Mouse (Mus musculus) intestine, embryonic 14.5 days (tissue): Measurements from ENCODE around the gene Vmn1r192. TPM values are rescaled to one million over a fixed set of nuclear protein-coding genes. Genes with fewer than 3 reads are reported as not detected.
"Not testable (repeated sequence)": the region's sequence is repeated elsewhere in the genome, so short reads cannot be mapped to it uniquely, and the experiment has no call there.

Source experiments
- ATAC-seq: fragments of 200-750 bp; cut with Nextera tagmentation; replicated peaks from 2 replicates; pipeline ENCODE4 v1.8.0; 2017; ENCODE audit warnings: low read depth, moderate number of reproducible peaks, moderate TSS enrichment, moderate library complexity; ENCODE audit not compliant: low FRiP score, low TSS enrichment
- DNase-seq: peaks from one replicate; pipeline ENCODE4 v3.0.0-alpha.2; 2018; ENCODE audit warnings: low spot score
- H3K27ac ChIP-seq: fragments of 300-500 bp; sonication (generic); 2 replicates; pipeline ENCODE4 v1.5.1; 2014; ENCODE audit warnings: low read depth, mild to moderate bottlenecking, control low read depth
- H3K27me3 ChIP-seq: fragments of 300-500 bp; sonication (generic); replicated peaks from 2 replicates; pipeline ENCODE4 v1.6.1; 2014; ENCODE audit warnings: low read length, control low read depth; ENCODE audit not compliant: control insufficient read depth, insufficient read depth
- H3K36me3 ChIP-seq: fragments of 300-500 bp; sonication (generic); 2 replicates; pipeline ENCODE4 v1.6.1; 2014; ENCODE audit warnings: low read length, control low read depth; ENCODE audit not compliant: control insufficient read depth, insufficient read depth
- H3K4me1 ChIP-seq: fragments of 300-500 bp; sonication (generic); replicated peaks from 2 replicates; pipeline ENCODE4 v1.6.1; 2014; ENCODE audit warnings: low read length, control low read depth, mixed read lengths; ENCODE audit not compliant: control insufficient read depth, insufficient read depth
- H3K4me2 ChIP-seq: fragments of 300-500 bp; sonication (generic); 2 replicates; pipeline ENCODE4 v1.6.1; 2014; ENCODE audit warnings: low read length
- H3K4me3 ChIP-seq: fragments of 300-500 bp; sonication (generic); 2 replicates; pipeline ENCODE4 v1.5.1; 2014; ENCODE audit warnings: low read depth, low read length, control low read depth, mixed read lengths
- H3K9ac ChIP-seq: fragments of 300-500 bp; sonication (generic); 2 replicates; pipeline ENCODE4 v1.6.1; 2014; ENCODE audit warnings: mild to moderate bottlenecking, low read length
- H3K9me3 ChIP-seq: fragments of 300-500 bp; sonication (generic); 2 replicates; pipeline ENCODE4 v1.6.1; 2016; ENCODE audit warnings: low read length, control low read depth; ENCODE audit not compliant: control insufficient read depth
- whole genome bisulfite sequencing: fragments of 180-500 bp; shearing (Covaris S2); extraction: QIAGEN DNeasy Blood & Tissue Kit; methylation state at CpG from one replicate; pipeline ENCODE4 v1.1.7; 2014; 5-methylcytosine and 5-hydroxymethylcytosine counted together
- polyA plus RNA-seq: library from polyadenylated mRNA; unstranded; fragments of >200 nt; fragmentation: Nextera tagmentation; extraction: Ambion mirVana; gene quantifications from 2 replicates; pipeline ENCODE4 v1.2.1, GENCODE M21; 2014

Gene Vmn1r192
- polyA plus RNA-seq, result not detected in 2 replicates

GRCm38 (mm10) chr13:22191041-22191440 is at the start of gene Vmn1r192:
Gene Vmn1r192 (minus strand): TSS chr13:22191141.
- Histone ChIP-seq H3K4me1 (no peaks in the 10 kb centered on the region), H3K9me3 (no peaks in the 10 kb centered on the region), H3K9ac (no peak within 1 kb of the TSS), H3K36me3 (no peaks in the 10 kb centered on the region), H3K27ac (no peak within 1 kb of the TSS), H3K27me3 (no peaks in the 10 kb centered on the region), H3K4me3 (no peak within 1 kb of the TSS), H3K4me2 (no peak within 1 kb of the TSS)
- no peak for DNase-seq
- ATAC-seq, result no peak

GRCm38 (mm10) chr13:22223060-22223459 is 32.1 kb upstream of the Vmn1r192 start, which contains the start of gene Vmn1r193:
Gene Vmn1r193 (minus strand): TSS chr13:22223160.
- DNase-seq, H3K27ac ChIP-seq, H3K36me3 ChIP-seq, H3K9ac ChIP-seq, H3K4me1 ChIP-seq, H3K27me3 ChIP-seq, ATAC-seq, H3K4me3 ChIP-seq, H3K4me2 ChIP-seq, H3K9me3 ChIP-seq: not testable (repeated sequence)
- 75% methylated on average over 1 of the region's 1 CpGs for WGBS

DNA sequence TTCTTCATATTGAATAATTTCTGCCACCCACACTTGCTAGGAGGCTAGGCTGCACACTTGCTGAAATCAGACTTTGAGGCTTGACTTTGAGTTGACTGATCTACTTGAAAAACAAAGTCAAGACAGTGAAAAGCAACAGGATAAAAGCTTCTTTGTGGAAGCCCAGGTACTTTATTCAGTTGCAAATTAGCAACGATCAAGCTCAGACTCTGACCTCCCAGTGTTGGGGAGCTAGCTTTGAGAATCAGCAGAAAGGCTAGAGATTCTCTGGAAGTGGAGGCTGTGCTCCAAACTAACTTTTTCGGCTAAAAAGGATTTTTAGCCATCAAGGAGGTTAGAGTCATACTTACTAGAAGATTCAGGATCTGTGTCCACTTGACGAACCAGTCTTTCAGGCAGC is 1.8 kb upstream of the Vmn1r192 start:
- not testable (repeated sequence) for DNase-seq
- WGBS, result 76% methylated on average over 3 of the region's 3 CpGs

GRCm38 (mm10) chr13:22190385-22190784 is 556 bp downstream of the Vmn1r192 start:
- no peak overlapping the region for H3K4me2 ChIP-seq
- no peak for ATAC-seq

More for the DNA sequence above, 1.8 kb upstream of the Vmn1r192 start:
- H3K4me1 ChIP-seq, H3K4me3 ChIP-seq, H3K36me3 ChIP-seq, H3K27ac ChIP-seq, ATAC-seq, H3K27me3 ChIP-seq, H3K9me3 ChIP-seq, H3K9ac ChIP-seq, H3K4me2 ChIP-seq: not testable (repeated sequence)

GRCm38 (mm10) chr13:22189313-22189712 is 1.6 kb downstream of the Vmn1r192 start:
- Histone ChIP-seq H3K4me1 (no peaks in the 10 kb centered on the region), H3K9ac (no peak overlapping the region), H3K9me3 (no peaks in the 10 kb centered on the region), H3K36me3 (no peaks in the 10 kb centered on the region), H3K4me3 (no peak overlapping the region), H3K27me3 (no peaks in the 10 kb centered on the region), H3K27ac (no peak overlapping the region), H3K4me2 (no peak overlapping the region)
- no peak for DNase-seq
- 29% methylated on average over 2 of the region's 2 CpGs for WGBS
- ATAC-seq, result no peak

More at GRCm38 (mm10) chr13:22190385-22190784, 556 bp downstream of the Vmn1r192 start:
- Histone ChIP-seq H3K4me3 (no peak overlapping the region), H3K36me3 (no peaks in the 10 kb centered on the region), H3K9me3 (no peaks in the 10 kb centered on the region), H3K4me1 (no peaks in the 10 kb centered on the region), H3K27ac (no peak overlapping the region), H3K27me3 (no peaks in the 10 kb centered on the region), H3K9ac (no peak overlapping the region)
- DNase-seq, result no peak
- 40% methylated on average over 2 of the region's 2 CpGs for WGBS

DNA sequence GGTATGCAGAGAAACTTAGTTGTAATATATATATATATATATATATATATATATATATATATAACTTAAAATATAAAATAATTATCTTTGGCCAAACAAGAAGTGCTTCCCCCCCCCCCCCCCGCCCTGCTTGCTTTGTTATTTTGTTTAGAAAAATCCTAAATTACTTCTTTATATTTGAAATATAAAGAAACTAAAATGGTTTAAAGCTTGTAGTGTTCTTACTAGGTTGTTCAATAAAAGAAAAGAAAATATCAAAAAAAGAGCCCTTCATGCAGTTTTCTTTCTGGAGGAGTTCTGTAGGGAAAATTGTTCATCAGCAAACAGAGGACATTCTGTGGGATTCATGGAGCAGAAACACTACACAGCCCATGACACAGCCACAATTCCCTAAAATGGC is 7.1 kb downstream of the Vmn1r192 start, which contains the start of gene Vmn1r191:
TSS of gene Vmn1r191 (minus strand) at position 101 of the 400 bp plus-strand sequence.
- H3K4me1 ChIP-seq, result no peaks in the 10 kb centered on the region
- DNase-seq (no peak), ATAC-seq (no peak)
- no peaks in the 10 kb centered on the region for H3K27me3 ChIP-seq
- no peaks in the 10 kb centered on the region for H3K36me3 ChIP-seq
- H3K9ac ChIP-seq, result no peak within 1 kb of the TSS
- 87% methylated on average over 1 of the region's 1 CpGs for WGBS
- H3K9me3 ChIP-seq, result no peaks in the 10 kb centered on the region
- no peak within 1 kb of the TSS for H3K4me3 ChIP-seq
- H3K27ac ChIP-seq, result no peak within 1 kb of the TSS
- no peak within 1 kb of the TSS for H3K4me2 ChIP-seq

DNA sequence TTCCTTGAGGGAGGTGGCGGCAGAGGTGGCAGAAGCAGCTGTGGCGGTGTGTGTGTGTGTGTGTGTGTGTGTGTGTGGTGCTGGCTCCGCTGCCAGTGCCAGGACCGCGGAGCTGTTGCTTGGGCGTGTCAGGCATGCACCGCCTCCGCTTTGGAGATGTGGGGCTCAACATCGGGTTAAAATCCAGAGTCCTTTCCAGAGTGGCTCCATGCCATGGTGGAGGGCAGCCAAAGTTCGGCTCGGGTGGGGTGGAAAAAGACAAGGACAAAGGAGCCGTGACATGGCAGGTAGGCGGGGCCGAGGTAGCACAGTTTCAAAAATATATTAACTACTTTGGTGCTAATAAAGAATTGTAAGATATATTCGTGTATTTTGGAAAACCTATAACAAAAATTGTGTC is 22.5 kb downstream of the Vmn1r192 start:
- 94% methylated on average over 15 of the region's 15 CpGs for WGBS
- H3K9me3 ChIP-seq, result peaks cover 6% of the 10 kb centered on the region; the same call in 1 of the 2 replicates
- no peak for DNase-seq
- no peak overlapping the region for H3K9ac ChIP-seq
- H3K4me1 ChIP-seq, result no peaks in the 10 kb centered on the region
- no peaks in the 10 kb centered on the region for H3K27me3 ChIP-seq
- H3K4me2 ChIP-seq, result no peak overlapping the region
- H3K4me3 ChIP-seq, result no peak overlapping the region
- ATAC-seq, result no peak
- H3K27ac ChIP-seq, result no peak overlapping the region
- H3K36me3 ChIP-seq, result no peaks in the 10 kb centered on the region

- H3K4me1 ChIP-seq, DNase-seq, H3K27ac ChIP-seq, H3K36me3 ChIP-seq, H3K4me2 ChIP-seq, H3K9me3 ChIP-seq, H3K9ac ChIP-seq, H3K27me3 ChIP-seq, H3K4me3 ChIP-seq: not testable (repeated sequence)
- ATAC-seq, result 0 out of 2 replicates have a peak, but pooled peaks have one; percentile 47
- 56% methylated on average over 5 of the region's 5 CpGs for WGBS
Observed at GRCm38 (mm10) chr13:22136495-22137293, 54.2 kb downstream of the Vmn1r192 start.
